Mouse (Mus musculus) cerebral cortex, adult 2 months (tissue): ENCODE measurements around the gene Tuba1c.

Experiments used
- WGBS: fragments of 180-500 bp; shearing (Covaris S2); methylation state at CpG from one replicate; pipeline ENCODE4 v1.1.7; 2018; 5-methylcytosine and 5-hydroxymethylcytosine counted together

Tuba1c gene

GRCm38 (mm10) chr15:99030585-99031387 lies 1.1 kb downstream of the Tuba1c start:
- 14% methylated on average over 26 of the region's 26 CpGs for whole genome bisulfite sequencing

GRCm38 (mm10) chr15:99031388-99031675 lies 1.6 kb downstream of the Tuba1c start:
- WGBS: 86% methylated on average over 4 of the region's 4 CpGs

DNA sequence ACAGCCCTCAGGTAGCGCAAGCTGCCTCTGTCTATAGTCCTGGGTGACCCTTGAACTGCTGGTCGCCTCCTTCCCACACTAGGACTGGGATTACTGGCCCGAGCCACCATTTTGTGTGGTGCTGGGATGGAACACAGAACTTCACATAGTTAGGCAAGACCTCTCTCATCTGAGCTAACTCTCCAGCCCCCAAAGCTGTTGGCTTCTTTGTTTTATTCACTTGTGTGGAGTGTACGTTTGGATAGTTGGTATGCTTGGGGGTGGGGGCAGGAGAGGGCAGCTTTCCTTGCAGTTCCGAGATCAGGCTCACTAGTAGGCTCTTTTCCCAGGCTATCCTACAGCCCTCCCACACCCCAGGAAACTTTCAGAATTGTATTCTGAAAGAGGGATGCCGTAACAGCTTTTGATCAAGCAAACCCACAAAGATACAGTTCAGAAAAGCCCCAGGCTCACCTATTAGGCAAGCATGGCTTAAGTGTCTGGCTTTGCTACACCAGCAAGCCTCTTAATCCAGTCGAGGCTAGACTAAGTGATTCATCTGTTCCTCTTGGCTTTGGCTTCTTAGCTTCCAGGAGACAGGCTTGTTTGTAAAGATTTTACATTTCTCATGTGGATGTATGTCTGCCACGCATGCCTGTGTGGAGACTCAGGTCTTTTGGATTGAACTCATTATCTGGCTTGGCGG lies 2.5 kb downstream of the Tuba1c start:
- 81% methylated on average over 9 of the region's 9 CpGs for WGBS

GRCm38 (mm10) chr15:99032726-99033250 lies 3.1 kb downstream of the Tuba1c start:
- WGBS: 89% methylated on average over 7 of the region's 7 CpGs

DNA sequence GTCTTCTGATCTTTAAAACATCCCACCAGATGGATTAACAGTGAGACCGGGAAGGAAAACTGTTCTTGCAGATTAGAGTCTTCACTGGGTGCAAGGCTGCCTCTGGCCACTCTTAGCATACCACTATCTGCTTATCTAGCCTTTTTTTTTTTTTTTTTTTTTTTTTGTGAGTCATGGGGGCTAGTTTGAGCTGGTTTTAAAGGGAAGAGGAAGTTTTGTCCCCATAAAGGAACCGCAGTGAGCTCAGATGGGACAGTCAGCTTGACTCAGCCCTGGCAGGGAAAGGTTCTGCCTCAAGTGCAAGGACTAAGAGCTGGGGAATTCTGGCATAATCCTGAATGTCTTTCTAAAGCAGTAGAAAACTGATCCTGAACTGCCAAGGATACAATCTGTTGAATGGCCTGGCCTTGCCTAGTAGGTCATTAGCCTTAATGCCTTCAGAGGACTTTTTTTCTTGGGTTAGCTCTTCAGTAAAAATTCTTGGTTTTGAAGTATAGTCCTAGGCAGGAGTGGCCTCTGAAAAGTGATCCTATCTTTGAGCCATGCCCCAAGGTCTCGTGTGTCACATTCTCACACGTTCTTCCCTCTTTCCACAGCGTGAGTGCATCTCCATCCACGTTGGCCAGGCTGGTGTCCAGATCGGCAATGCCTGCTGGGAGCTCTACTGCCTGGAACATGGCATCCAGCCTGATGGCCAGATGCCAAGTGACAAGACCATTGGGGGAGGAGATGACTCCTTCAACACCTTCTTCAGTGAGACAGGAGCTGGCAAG lies 4.0 kb downstream of the Tuba1c start:
- whole genome bisulfite sequencing: 67% methylated on average over 7 of the region's 7 CpGs

GRCm38 (mm10) chr15:99035431-99035830 lies 5.7 kb downstream of the Tuba1c start:
- WGBS: 60% methylated on average over 4 of the region's 4 CpGs

DNA sequence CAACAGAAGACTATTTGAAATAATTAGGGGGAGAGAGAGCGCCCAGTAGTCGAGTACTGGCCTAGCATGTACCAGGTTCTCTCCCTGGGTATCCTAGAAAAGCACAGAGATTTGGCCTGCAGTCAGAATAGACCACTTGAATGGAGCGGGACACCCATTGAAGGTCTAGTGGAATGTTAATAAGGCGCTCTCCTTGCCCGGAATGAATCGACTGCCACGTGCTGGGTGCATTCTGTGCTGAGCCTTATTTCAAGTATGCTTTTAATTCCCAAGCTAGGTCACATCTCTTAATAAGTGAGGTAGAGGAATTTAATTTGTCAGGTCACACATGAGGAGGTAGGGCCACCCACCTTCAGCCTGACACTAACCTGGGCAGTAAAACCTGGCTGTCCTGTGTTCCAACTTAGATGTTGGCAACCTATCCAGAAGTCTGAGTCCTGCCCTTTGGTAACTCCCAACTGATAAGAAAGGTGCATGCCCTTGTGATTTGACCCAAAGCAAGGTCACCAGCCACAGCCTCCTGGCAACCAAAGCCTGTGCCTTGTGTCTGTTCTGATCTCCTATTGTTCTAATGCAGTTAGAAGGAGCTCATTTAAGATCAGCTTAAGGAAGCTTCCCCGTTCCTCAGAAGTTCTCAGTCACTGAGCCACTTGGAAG lies 6.7 kb downstream of the Tuba1c start:
- 72% methylated on average over 8 of the region's 8 CpGs for WGBS

- WGBS: 100% methylated on average over 1 of the region's 1 CpGs
These were observed 8.3 kb downstream of the Tuba1c start for GRCm38 (mm10) chr15:99038025-99038424.

- 94% methylated on average over 5 of the region's 5 CpGs for WGBS
These were observed 9.1 kb downstream of the Tuba1c start for GRCm38 (mm10) chr15:99038797-99039196.

DNA sequence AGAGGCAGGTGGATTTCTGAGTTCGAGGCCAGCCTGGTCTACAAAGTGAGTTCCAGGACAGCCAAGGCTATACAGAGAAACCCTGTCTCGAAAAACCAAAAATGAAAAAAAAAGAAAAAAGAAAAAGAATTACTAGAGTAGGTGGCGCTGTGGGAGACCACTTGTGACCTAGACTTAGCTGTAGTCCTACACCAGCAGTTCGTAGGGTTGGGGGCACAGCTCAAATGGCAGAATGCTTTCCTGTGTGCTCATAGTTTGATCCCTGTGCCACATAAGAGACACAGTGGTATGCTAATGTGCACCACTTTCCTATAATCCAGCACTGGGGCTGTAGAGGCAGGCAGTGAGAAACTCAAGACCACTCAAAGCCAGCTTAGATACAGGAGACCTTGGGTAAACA lies 9.6 kb downstream of the Tuba1c start:
- WGBS: 84% methylated on average over 4 of the region's 4 CpGs

- WGBS: 63% methylated on average over 26 of the region's 26 CpGs
These were observed 10.6 kb downstream of the Tuba1c start for GRCm38 (mm10) chr15:99039996-99040919.

- 43% methylated on average over 21 of the region's 21 CpGs for WGBS
These were observed 11.5 kb downstream of the Tuba1c start for GRCm38 (mm10) chr15:99040920-99041856.

DNA sequence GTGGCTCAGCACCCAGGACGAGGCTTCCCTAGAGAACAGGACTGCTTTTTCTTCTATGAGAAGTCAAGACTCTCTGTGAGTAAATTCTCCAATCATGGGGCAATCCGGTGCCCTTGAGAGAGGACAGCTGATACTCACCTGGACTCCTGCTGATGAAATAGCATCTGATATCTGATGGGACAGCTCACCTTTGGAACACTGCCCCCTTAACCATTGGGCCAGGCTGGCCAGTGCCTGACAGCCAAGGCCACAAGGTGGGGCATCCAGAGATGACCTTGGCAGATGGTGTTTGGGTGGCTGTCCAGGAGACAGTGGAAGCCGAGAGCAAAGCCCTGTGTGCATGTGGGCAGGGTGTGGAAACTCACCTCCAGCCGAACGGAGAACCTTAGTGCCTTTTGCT lies 12.6 kb downstream of the Tuba1c start:
- 93% methylated on average over 5 of the region's 5 CpGs for WGBS

DNA sequence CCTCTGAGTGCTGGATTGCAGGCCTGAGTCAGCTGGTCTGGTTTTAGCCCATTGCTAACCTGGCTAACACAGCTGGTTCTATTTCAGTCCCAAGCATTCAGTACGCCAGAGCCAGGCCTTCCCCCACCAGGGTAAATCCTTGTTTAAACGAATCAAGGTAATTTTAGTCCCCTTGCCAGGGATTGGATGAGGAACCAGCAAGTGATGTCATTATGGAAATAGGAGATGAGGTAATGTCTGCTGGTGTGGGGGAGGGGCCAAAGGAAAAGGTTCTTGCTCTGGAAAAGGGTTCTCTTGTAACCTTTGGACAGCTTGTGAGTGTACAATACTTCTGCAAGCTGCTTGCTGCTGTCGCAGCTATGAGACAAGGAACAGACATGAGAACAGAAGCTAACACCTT lies 15.2 kb downstream of the Tuba1c start:
- 52% methylated on average over 3 of the region's 3 CpGs for WGBS

DNA sequence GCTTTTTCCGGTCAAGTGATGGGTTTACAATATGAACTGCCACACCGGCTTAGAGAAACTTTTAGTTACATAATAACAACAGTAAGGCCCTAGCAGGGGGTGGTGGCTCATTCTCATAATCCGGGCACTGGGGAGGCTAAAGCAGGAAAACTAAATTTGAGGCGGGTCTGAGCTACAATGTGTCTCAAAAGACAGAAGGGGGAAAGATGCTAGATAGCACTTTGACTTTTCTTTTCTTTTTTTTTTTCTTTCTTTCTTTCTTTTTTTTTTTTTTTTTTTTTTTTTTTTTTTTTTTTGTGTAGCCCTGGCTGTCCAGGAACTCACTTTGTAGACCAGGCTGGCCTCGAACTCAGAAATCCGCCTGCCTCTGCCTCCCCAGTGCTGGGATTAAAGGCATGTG lies 16.0 kb downstream of the Tuba1c start:
- 83% methylated on average over 6 of the region's 6 CpGs for WGBS

DNA sequence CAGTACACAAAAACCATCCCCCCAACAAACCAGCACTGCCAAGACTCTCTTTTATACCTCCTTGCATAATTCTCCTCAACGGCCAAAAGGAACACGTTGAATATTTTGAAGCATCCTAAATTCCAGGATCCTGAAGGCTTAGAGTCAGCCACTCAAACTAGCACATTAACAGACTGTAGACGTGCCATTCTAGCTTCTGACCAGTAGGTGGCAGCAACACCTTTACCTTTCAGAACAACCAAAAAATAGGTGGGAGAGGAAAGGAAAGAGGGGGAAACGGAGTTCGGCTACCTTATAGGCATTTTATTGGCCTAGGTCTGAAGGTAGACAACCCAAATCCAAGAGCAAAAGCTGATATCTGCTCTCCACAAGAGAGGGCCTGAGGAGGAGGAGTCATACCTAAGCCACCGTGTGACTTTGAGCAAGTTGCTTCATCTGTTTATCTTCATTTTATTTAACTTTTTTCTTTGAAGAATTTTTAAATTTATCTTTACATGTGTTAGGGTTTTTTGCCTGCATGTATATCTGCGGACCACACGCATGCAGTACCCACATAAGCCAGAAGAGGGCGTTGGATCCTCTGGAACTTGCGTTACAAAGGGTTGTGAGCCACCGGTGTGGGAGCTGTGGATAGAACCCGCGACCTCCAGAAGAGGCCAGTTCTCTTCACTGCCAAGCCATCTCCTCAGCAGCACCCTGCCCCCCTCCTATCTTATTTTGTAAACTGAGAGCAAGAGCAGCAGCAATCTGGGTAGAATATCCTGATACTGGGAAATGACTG lies 20.0 kb downstream of the Tuba1c start:
- WGBS: 32% methylated on average over 13 of the region's 13 CpGs

GRCm38 (mm10) chr15:99053373-99053772 lies 23.7 kb downstream of the Tuba1c start:
- WGBS: 48% methylated on average over 9 of the region's 9 CpGs

- 5% methylated on average over 30 of the region's 30 CpGs for WGBS
These were observed 25.3 kb downstream of the Tuba1c start, which contains the start of gene Prph for GRCm38 (mm10) chr15:99055040-99055439. Prph (plus strand) TSS chr15:99055174.

DNA sequence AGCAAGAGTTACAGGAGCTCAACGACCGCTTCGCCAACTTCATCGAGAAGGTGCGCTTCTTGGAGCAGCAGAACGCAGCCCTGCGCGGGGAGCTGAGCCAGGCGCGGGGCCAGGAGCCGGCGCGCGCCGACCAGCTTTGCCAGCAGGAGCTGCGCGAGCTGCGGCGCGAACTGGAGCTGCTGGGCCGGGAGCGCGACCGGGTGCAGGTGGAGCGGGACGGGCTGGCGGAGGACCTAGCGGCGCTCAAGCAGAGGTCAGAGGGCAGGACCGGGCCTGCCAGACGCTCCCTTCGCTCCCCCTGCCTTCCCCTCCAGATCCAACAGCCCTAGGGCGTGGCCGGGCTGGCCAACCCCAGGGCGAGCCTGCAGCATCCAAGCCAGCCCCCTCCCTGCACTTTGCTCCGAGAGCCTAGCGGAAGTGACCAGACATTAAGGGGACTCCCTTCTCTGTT lies 25.8 kb downstream of the Tuba1c start:
- WGBS: 2% methylated on average over 37 of the region's 37 CpGs
